Mouse (Mus musculus) heart, embryonic 14.5 days (tissue): ENCODE results near the gene Dennd1a. TPM values are rescaled to one million over a fixed set of nuclear protein-coding genes. Genes with fewer than 3 reads are reported as not detected.

Experiments used
- ATAC-seq: fragments of 200-750 bp; cut with Nextera tagmentation; 2 replicates; pipeline ENCODE4 v1.8.0; 2017; ENCODE audit warnings: low read depth, moderate TSS enrichment; ENCODE audit not compliant: insufficient number of reproducible peaks, insufficient read depth, low FRiP score
- H3K27ac ChIP-seq, 2 experiments: fragments of 200-500 bp in 1 of 2; fragments of 300-500 bp in 1 of 2; sonication (generic) in 1 of 2; replicated peaks in 1 of 2; 2 replicates each; pipeline ENCODE4 v1.5.1; 2012 to 2014; ENCODE audit warnings: low read depth in 2 of 2, low read length in 2 of 2, control low read depth in 1 of 2, mild to moderate bottlenecking in 1 of 2, mixed read lengths in 1 of 2; ENCODE audit not compliant: control insufficient read depth in 1 of 2, insufficient read depth in 1 of 2
- H3K27me3 ChIP-seq: fragments of 300-500 bp; sonication (generic); 2 replicates; pipeline ENCODE4 v1.6.1; 2014; ENCODE audit warnings: mild to moderate bottlenecking, low read length, control low read depth; ENCODE audit not compliant: control insufficient read depth, insufficient read depth
- H3K36me3 ChIP-seq: fragments of 300-500 bp; sonication (generic); 2 replicates; pipeline ENCODE4 v1.6.1; 2014; ENCODE audit warnings: mild to moderate bottlenecking, control low read depth, low read length, mixed read lengths; ENCODE audit not compliant: control insufficient read depth, insufficient read depth
- H3K4me1 ChIP-seq, 2 experiments: fragments of 200-500 bp in 1 of 2; fragments of 300-500 bp in 1 of 2; sonication (generic) in 1 of 2; 2 replicates each; pipeline ENCODE4 v1.6.1; 2012 to 2014; ENCODE audit warnings: low read length in 2 of 2, control low read depth in 1 of 2, mixed read lengths in 1 of 2; ENCODE audit not compliant: control insufficient read depth in 2 of 2, insufficient read depth in 2 of 2
- H3K4me2 ChIP-seq: fragments of 300-500 bp; sonication (generic); 2 replicates; pipeline ENCODE4 v1.6.1; 2014; ENCODE audit warnings: mild to moderate bottlenecking, low read length
- H3K4me3 ChIP-seq, 2 experiments: fragments of 200-500 bp in 1 of 2; fragments of 300-500 bp in 1 of 2; sonication (generic) in 1 of 2; 2 replicates each; pipeline ENCODE4 v1.5.1; 2012 to 2014; ENCODE audit warnings: low read length in 2 of 2, mild to moderate bottlenecking in 2 of 2, control low read depth in 1 of 2, low read depth in 1 of 2, moderate library complexity in 1 of 2; ENCODE audit not compliant: control insufficient read depth in 1 of 2, insufficient read depth in 1 of 2
- H3K9ac ChIP-seq: fragments of 300-500 bp; sonication (generic); 2 replicates; pipeline ENCODE4 v1.6.1; 2014; ENCODE audit warnings: mild to moderate bottlenecking, low read length
- H3K9me3 ChIP-seq: fragments of 300-500 bp; sonication (generic); 2 replicates; pipeline ENCODE4 v1.6.1; 2016; ENCODE audit warnings: low read length, control low read depth; ENCODE audit not compliant: control insufficient read depth
- WGBS: fragments of 180-500 bp; shearing (Covaris S2); extraction: QIAGEN DNeasy Blood & Tissue Kit; methylation state at CpG from one replicate; pipeline ENCODE4 v1.1.7; 2014; 5-methylcytosine and 5-hydroxymethylcytosine counted together
- polyA plus RNA-seq: library from polyadenylated mRNA; unstranded; fragments of >200 nt; fragmentation: Nextera tagmentation; extraction: Ambion mirVana; gene quantifications from 2 replicates; pipeline ENCODE4 v1.2.1, GENCODE M21; 2014

The Dennd1a gene
- polyA plus RNA-seq, 1 experiment from 2014 or later = 12.1 TPM

GRCm38 (mm10) chr2:38068171-38068572 lies 219.0 kb downstream of the Dennd1a start:
- H3K4me1 ChIP-seq = no peaks in the 10 kb centered on the region
- 79% methylated on average over 2 of the region's 2 CpGs for WGBS
- H3K27me3 ChIP-seq = no peaks in the 10 kb centered on the region
- H3K4me2 ChIP-seq = no peak overlapping the region
- no peaks in the 10 kb centered on the region for H3K36me3 ChIP-seq
- ATAC-seq = no peak
- H3K4me3 ChIP-seq = no peak overlapping the region
- no peak overlapping the region for H3K9ac ChIP-seq
- H3K27ac ChIP-seq = no peak overlapping the region
- no peaks in the 10 kb centered on the region for H3K9me3 ChIP-seq

- Histone ChIP-seq H3K9me3 (no peaks in the 10 kb centered on the region), H3K4me3 (no peak overlapping the region), H3K27ac (no peak overlapping the region), H3K4me1 (no peaks in the 10 kb centered on the region), H3K36me3 (no peaks in the 10 kb centered on the region), H3K27me3 (no peaks in the 10 kb centered on the region), H3K4me2 (no peak overlapping the region), H3K9ac (no peak overlapping the region)
- no peak for ATAC-seq
- 79% methylated on average over 1 of the region's 1 CpGs for WGBS
Observed at GRCm38 (mm10) chr2:38065914-38066313, 221.3 kb downstream of the Dennd1a start.

- no peaks in the 10 kb centered on the region for H3K36me3 ChIP-seq
- H3K4me1 ChIP-seq = no peaks in the 10 kb centered on the region
- no peak overlapping the region for H3K9ac ChIP-seq
- ATAC-seq = no peak
- H3K4me3 ChIP-seq = no peak overlapping the region
- H3K27ac ChIP-seq = no peak overlapping the region
- H3K27me3 ChIP-seq = no peaks in the 10 kb centered on the region
- no peaks in the 10 kb centered on the region for H3K9me3 ChIP-seq
- 49% methylated on average over 3 of the region's 3 CpGs for WGBS
- no peak overlapping the region for H3K4me2 ChIP-seq
Observed at GRCm38 (mm10) chr2:38064266-38064665, 222.9 kb downstream of the Dennd1a start.

- Histone ChIP-seq H3K4me2 (no peak overlapping the region), H3K27me3 (no peaks in the 10 kb centered on the region), H3K36me3 (no peaks in the 10 kb centered on the region), H3K4me1 (no peaks in the 10 kb centered on the region), H3K9ac (no peak overlapping the region), H3K4me3 (no peak overlapping the region), H3K27ac (no peak overlapping the region), H3K9me3 (no peaks in the 10 kb centered on the region)
- no peak for ATAC-seq
- 75% methylated on average over 1 of the region's 1 CpGs for WGBS
Observed at GRCm38 (mm10) chr2:38062156-38062555, 225.0 kb downstream of the Dennd1a start.

- Histone ChIP-seq H3K4me3 (no peak overlapping the region), H3K27me3 (no peaks in the 10 kb centered on the region), H3K4me2 (no peak overlapping the region), H3K27ac (no peak overlapping the region), H3K4me1 (no peaks in the 10 kb centered on the region), H3K9me3 (no peaks in the 10 kb centered on the region), H3K36me3 (no peaks in the 10 kb centered on the region), H3K9ac (no peak overlapping the region)
- ATAC-seq = no peak
- 32% methylated on average over 2 of the region's 2 CpGs for WGBS
Observed at GRCm38 (mm10) chr2:38061474-38061873, 225.7 kb downstream of the Dennd1a start.

- no peaks in the 10 kb centered on the region for H3K36me3 ChIP-seq
Observed at GRCm38 (mm10) chr2:38052440-38052839, 234.8 kb downstream of the Dennd1a start.

GRCm38 (mm10) chr2:38051485-38052085 lies 235.6 kb downstream of the Dennd1a start:
- 3% methylated on average over 1 of the region's 1 CpGs for WGBS

More at GRCm38 (mm10) chr2:38052440-38052839, 234.8 kb downstream of the Dennd1a start:
- Histone ChIP-seq H3K27ac (no peak overlapping the region), H3K4me2 (no peak overlapping the region), H3K4me1 (peaks cover 7 to 15% of the 10 kb centered on the region in 2 experiments), H3K27me3 (no peaks in the 10 kb centered on the region), H3K9me3 (no peaks in the 10 kb centered on the region), H3K9ac (no peak overlapping the region), H3K4me3 (no peak overlapping the region)
- ATAC-seq = no peak
- WGBS = 40% methylated on average over 3 of the region's 3 CpGs

GRCm38 (mm10) chr2:38048996-38049395 lies 238.2 kb downstream of the Dennd1a start:
- H3K27me3 ChIP-seq = no peaks in the 10 kb centered on the region
- H3K27ac ChIP-seq = no peak overlapping the region
- H3K36me3 ChIP-seq = no peaks in the 10 kb centered on the region
- no peak overlapping the region for H3K9ac ChIP-seq
- ATAC-seq = no peak
- H3K4me2 ChIP-seq = no peak overlapping the region
- peaks cover 7 to 15% of the 10 kb centered on the region in 2 experiments for H3K4me1 ChIP-seq
- no peaks in the 10 kb centered on the region for H3K9me3 ChIP-seq
- H3K4me3 ChIP-seq = no peak overlapping the region

More at GRCm38 (mm10) chr2:38051485-38052085, 235.6 kb downstream of the Dennd1a start:
- peaks cover 7 to 15% of the 10 kb centered on the region in 2 experiments for H3K4me1 ChIP-seq
- ATAC-seq = no peak
- no peak overlapping the region; a peak in 1 of 4 replicates for H3K27ac ChIP-seq
- H3K4me2 ChIP-seq = no peak overlapping the region
- H3K36me3 ChIP-seq = no peaks in the 10 kb centered on the region
- no peak overlapping the region for H3K9ac ChIP-seq
- no peak overlapping the region for H3K4me3 ChIP-seq
- H3K9me3 ChIP-seq = no peaks in the 10 kb centered on the region
- no peaks in the 10 kb centered on the region for H3K27me3 ChIP-seq
